Mouse (Mus musculus) heart, embryonic 11.5 days (tissue): ENCODE measurements around the gene Sbsn. TPM values are rescaled to one million over a fixed set of nuclear protein-coding genes. Genes with fewer than 3 reads are reported as not detected.

Experiments
- ATAC-seq: fragments of 200-750 bp; cut with Nextera tagmentation; replicated peaks from 2 replicates; pipeline ENCODE4 v1.8.0; 2017; ENCODE audit warnings: moderate library complexity; ENCODE audit not compliant: insufficient number of reproducible peaks, low FRiP score, low TSS enrichment
- H3K27ac ChIP-seq: fragments of 300-500 bp; sonication (generic); 2 replicates; pipeline ENCODE4 v1.5.1; 2014; ENCODE audit warnings: mild to moderate bottlenecking, low read depth, low read length
- H3K27me3 ChIP-seq: fragments of 300-500 bp; sonication (generic); 2 replicates; pipeline ENCODE4 v1.6.1; 2014; ENCODE audit warnings: mild to moderate bottlenecking, low read length, mixed read lengths; ENCODE audit not compliant: control insufficient read depth, insufficient read depth
- H3K36me3 ChIP-seq: fragments of 300-500 bp; sonication (generic); 2 replicates; pipeline ENCODE4 v1.6.1; 2014; ENCODE audit warnings: mild to moderate bottlenecking, low read length, moderate library complexity, mixed read lengths; ENCODE audit not compliant: control insufficient read depth, insufficient read depth
- H3K4me1 ChIP-seq: fragments of 300-500 bp; sonication (generic); 2 replicates; pipeline ENCODE4 v1.6.1; 2014; ENCODE audit warnings: low read length; ENCODE audit not compliant: control insufficient read depth, insufficient read depth
- H3K4me2 ChIP-seq: fragments of 300-500 bp; sonication (generic); 2 replicates; pipeline ENCODE4 v1.6.1; 2014; ENCODE audit warnings: mild to moderate bottlenecking, moderate library complexity
- H3K4me3 ChIP-seq: fragments of 300-500 bp; sonication (generic); 2 replicates; pipeline ENCODE4 v1.5.1; 2014; ENCODE audit warnings: low read depth, low read length
- H3K9ac ChIP-seq: fragments of 300-500 bp; sonication (generic); 2 replicates; pipeline ENCODE4 v1.6.1; 2014; ENCODE audit warnings: mild to moderate bottlenecking, low read depth, low read length, moderate library complexity
- H3K9me3 ChIP-seq: fragments of 300-500 bp; sonication (generic); replicated peaks from 2 replicates; pipeline ENCODE4 v1.6.1; 2016; ENCODE audit warnings: low read length; ENCODE audit not compliant: control insufficient read depth
- WGBS: fragments of 180-500 bp; shearing (Covaris S2); extraction: QIAGEN DNeasy Blood & Tissue Kit; methylation state at CpG from one replicate; pipeline ENCODE4 v1.1.7; 2014; ENCODE audit not compliant: insufficient replicate concordance; 5-methylcytosine and 5-hydroxymethylcytosine counted together
- polyA plus RNA-seq: library from polyadenylated mRNA; unstranded; fragments of >200 nt; fragmentation: Nextera tagmentation; extraction: Ambion mirVana; gene quantifications from 2 replicates; pipeline ENCODE4 v1.2.1, GENCODE M21; 2014

Sbsn gene
- polyA plus RNA-seq, 1 experiment from 2014 or later, result 0.49 TPM

DNA sequence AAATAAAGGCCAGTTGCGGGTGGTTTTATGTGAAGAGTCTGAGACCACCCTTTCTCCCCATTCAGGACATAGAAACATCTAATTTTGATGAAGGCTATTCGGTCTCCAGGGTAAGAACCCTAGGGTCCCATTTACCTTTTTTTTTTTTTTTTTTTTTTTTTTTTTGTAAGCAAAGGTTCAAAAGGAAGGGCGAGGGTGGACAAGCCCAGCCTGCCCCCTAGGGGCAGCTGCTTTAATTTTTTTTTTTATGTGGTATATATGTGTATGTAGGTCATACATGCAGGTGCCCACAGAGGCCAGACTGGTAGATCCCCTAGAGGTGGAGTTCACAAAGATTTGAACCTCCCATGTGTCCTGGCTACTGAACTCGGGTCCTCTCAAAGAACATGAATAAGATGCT lies 15.1 kb downstream of the Sbsn start:
- WGBS, result 82% methylated on average over 4 of the region's 4 CpGs
- Histone ChIP-seq H3K4me2 (no peak overlapping the region), H3K27ac (no peak overlapping the region), H3K4me1 (peaks cover 2% of the 10 kb centered on the region; the same call in 1 of the 2 replicates), H3K9me3 (no peaks in the 10 kb centered on the region; the same call in 1 of the 2 replicates), H3K4me3 (no peak overlapping the region), H3K27me3 (no peaks in the 10 kb centered on the region), H3K36me3 (no peaks in the 10 kb centered on the region), H3K9ac (no peak overlapping the region)
- ATAC-seq, result no peak

DNA sequence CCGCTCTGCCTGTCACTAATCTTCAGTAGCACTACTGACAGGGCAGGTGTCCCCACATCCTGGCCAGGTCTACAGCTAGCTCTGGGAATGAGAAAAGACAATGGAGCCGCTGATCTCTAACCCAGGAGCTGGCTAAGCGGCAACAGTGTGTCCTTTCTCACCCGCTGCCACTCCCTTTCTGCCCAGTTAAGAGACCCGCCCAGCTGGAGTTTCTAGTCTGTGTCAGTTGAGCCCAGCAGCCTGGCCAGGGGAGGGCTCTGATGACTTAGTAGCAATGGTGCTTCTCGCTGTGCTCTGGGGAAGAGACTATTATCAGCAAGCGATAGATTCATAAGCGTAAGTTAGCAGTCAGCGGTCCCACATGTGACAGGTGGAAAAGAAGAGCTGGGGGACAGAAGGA lies 18.0 kb downstream of the Sbsn start:
- no peaks in the 10 kb centered on the region; the same call in 1 of the 2 replicates for H3K9me3 ChIP-seq
- 0 out of 2 replicates have a peak overlapping the region, but pooled peaks have one; percentile 40 for H3K9ac ChIP-seq
- no peak overlapping the region for H3K4me2 ChIP-seq
- no peak for ATAC-seq
- H3K27ac ChIP-seq, result no peak overlapping the region
- H3K4me1 ChIP-seq, result no peaks in the 10 kb centered on the region
- H3K36me3 ChIP-seq, result no peaks in the 10 kb centered on the region
- 22% methylated on average over 9 of the region's 9 CpGs for WGBS
- H3K4me3 ChIP-seq, result no peak overlapping the region
- H3K27me3 ChIP-seq, result no peaks in the 10 kb centered on the region

DNA sequence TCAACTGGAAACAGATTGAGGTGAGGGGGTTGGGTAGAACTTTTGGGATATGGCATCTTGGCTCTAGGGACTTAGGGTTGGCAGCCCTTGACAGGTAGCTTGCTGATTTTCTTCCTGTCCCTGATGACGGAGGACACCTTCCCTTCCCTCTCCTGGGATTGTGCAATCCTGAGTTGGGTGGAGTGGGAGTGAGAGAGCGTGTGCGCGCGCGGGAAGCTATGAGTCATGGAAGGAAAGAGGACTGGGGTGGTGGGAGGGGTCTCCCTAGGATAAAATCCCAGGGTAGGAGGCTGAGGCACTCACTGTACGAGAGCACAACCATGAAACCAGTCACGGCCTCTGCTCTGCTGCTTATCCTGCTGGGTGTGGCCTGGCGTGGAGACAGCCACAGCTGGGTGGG lies 24.8 kb downstream of the Sbsn start:
- Histone ChIP-seq H3K9ac (no peak overlapping the region), H3K4me2 (no peak overlapping the region), H3K4me3 (no peak overlapping the region), H3K36me3 (no peaks in the 10 kb centered on the region), H3K27me3 (no peaks in the 10 kb centered on the region; the same call in 1 of the 2 replicates), H3K4me1 (no peaks in the 10 kb centered on the region), H3K27ac (no peak overlapping the region), H3K9me3 (no peaks in the 10 kb centered on the region; the same call in 1 of the 2 replicates)
- WGBS, result 76% methylated on average over 9 of the region's 9 CpGs
- ATAC-seq, result no peak; the same call in 1 of the 2 replicates

DNA sequence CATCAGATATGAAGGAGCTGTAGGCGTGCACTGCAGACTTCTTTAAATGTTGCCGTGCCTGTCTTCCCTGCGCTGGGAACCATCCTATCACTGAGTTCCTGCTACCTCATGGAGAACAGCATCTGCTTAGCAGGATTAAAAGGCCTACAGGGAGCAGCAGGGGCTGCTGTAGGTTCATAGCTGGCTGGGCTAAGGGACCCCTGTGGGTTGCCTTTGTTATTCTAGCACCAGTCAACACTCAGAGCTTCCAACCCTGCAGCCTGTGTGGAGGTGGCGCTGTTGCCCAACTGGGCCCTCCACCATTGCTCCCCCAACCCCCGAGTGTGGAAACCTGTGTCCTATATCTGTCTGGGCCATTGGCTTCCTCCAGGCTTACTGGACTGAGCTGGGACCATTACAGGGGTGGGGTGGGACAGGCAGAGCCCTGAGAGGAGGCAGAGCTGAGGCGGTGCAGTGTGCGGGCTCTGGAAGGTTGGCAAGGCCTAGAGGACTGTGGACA lies 25.9 kb downstream of the Sbsn start:
- H3K36me3 ChIP-seq, result no peaks in the 10 kb centered on the region
- 41% methylated on average over 7 of the region's 7 CpGs for WGBS
- no peaks in the 10 kb centered on the region for H3K4me1 ChIP-seq
- H3K27ac ChIP-seq, result no peak overlapping the region
- H3K4me2 ChIP-seq, result no peak overlapping the region
- H3K27me3 ChIP-seq, result no peaks in the 10 kb centered on the region; the same call in 1 of the 2 replicates
- H3K9me3 ChIP-seq, result no peaks in the 10 kb centered on the region
- no peak overlapping the region for H3K9ac ChIP-seq
- ATAC-seq, result no peak
- no peak overlapping the region for H3K4me3 ChIP-seq

DNA sequence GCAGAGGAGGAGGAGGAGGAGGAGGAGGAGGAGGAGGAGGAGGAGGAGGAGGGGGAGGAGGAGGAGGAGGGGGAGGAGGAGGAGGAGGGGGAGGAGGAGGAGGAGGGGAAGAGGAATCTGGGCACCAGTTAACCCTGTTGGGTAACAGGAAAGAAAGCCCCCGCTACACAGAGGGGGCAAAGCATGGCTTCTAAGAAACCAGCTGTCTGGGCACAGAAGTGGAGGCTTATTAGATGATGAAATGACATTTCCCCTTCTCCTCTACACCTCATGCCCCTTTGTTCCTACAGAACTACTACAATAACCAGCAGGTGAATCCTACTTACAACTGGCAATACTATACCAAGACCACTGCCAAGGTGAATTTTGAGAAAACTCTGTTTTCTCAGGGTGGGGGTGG lies 26.6 kb downstream of the Sbsn start:
- Histone ChIP-seq H3K9ac (no peak overlapping the region), H3K4me1 (no peaks in the 10 kb centered on the region), H3K27ac (no peak overlapping the region), H3K9me3 (no peaks in the 10 kb centered on the region), H3K36me3 (no peaks in the 10 kb centered on the region), H3K4me2 (no peak overlapping the region), H3K27me3 (no peaks in the 10 kb centered on the region; the same call in 1 of the 2 replicates), H3K4me3 (no peak overlapping the region)
- ATAC-seq, result no peak
- 67% methylated on average over 1 of the region's 1 CpGs for WGBS

DNA sequence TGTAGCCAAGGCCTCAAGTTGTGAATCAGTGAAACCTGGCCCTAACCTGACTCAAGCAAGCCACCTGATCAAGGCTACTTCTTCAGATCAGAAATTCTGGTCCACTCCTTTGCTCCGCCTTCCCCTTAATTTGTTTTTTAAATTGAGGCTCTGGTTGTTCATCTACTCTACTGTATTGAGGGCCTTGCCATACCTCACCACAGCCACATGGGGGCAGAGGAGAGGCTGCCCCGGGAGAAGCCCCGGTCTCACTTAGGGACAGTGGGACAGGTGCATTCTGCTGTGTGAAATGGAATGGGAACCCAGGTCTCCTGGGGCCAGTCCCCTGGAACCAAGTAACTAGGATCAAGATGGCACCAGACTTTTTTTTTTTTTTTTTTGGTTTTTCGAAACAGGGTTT lies 30.5 kb downstream of the Sbsn start:
- Histone ChIP-seq H3K4me1 (no peaks in the 10 kb centered on the region), H3K36me3 (no peaks in the 10 kb centered on the region), H3K27me3 (no peaks in the 10 kb centered on the region; the same call in 1 of the 2 replicates), H3K4me3 (no peak overlapping the region), H3K4me2 (no peak overlapping the region), H3K9ac (no peak overlapping the region), H3K27ac (no peak overlapping the region), H3K9me3 (no peaks in the 10 kb centered on the region)
- 65% methylated on average over 4 of the region's 4 CpGs for WGBS
- no peak for ATAC-seq

DNA sequence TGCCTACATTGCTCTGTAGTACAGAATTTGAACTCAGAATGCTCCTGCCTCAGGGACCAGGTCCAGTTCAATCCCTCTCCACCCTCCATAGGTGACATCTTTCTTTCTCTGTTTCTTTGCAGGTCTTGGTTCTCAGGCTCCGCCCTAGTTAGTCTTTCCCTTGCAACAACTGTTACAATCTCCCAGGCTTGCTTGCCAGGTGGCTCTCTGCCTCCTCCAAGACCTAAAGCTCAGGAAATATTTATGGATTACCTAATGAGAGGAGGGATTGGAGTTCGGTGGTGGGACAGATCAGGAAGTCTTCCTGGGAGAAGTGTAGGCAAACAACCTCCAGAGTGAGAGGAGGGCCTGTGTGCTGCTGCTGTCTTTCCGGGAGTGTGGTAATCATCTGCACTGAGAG lies 31.4 kb downstream of the Sbsn start:
- Histone ChIP-seq H3K36me3 (no peaks in the 10 kb centered on the region), H3K4me2 (no peak overlapping the region), H3K9me3 (no peaks in the 10 kb centered on the region), H3K27me3 (peaks cover 2% of the 10 kb centered on the region), H3K27ac (no peak overlapping the region), H3K4me3 (no peak overlapping the region), H3K9ac (no peak overlapping the region), H3K4me1 (no peaks in the 10 kb centered on the region)
- 59% methylated on average over 3 of the region's 3 CpGs for WGBS
- no peak for ATAC-seq

DNA sequence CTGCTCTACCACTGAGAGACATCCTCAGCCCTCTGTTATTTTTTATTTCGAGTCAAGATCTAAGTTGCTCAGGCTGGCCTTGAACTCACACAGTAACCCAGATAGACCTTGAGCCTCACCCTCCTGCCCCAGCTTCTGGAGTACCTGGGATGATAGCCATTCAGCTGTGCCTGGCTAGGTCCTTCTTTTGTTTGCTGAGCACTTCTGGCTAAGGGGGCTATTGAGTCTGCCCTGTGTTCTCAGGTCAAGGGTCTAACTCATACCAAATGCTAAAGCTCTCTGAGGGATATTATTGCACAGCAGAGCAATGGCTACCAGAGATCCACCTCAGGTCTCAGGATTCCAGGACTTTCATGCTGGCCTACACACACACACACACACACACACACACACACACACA lies 33.9 kb downstream of the Sbsn start:
- Histone ChIP-seq H3K4me3 (no peak overlapping the region), H3K27me3 (peaks cover 4% of the 10 kb centered on the region; the same call in 1 of the 2 replicates), H3K9me3 (no peaks in the 10 kb centered on the region), H3K36me3 (no peaks in the 10 kb centered on the region), H3K9ac (no peak overlapping the region), H3K4me1 (no peaks in the 10 kb centered on the region), H3K4me2 (no peak overlapping the region), H3K27ac (no peak overlapping the region)
- no peak for ATAC-seq
- 47% methylated on average over 1 of the region's 1 CpGs for WGBS
